Mouse (Mus musculus): ENCODE data around the gene Znrf2. TPM values are rescaled to one million over a fixed set of nuclear protein-coding genes. Genes with fewer than 3 reads are reported as not detected.

The Znrf2 gene
- polyA plus RNA-seq (2011; ENCODE audit: insufficient read depth, insufficient read length, low read depth, missing spikeins), result 34.5 and 37.0 TPM in 2 replicates

DNA sequence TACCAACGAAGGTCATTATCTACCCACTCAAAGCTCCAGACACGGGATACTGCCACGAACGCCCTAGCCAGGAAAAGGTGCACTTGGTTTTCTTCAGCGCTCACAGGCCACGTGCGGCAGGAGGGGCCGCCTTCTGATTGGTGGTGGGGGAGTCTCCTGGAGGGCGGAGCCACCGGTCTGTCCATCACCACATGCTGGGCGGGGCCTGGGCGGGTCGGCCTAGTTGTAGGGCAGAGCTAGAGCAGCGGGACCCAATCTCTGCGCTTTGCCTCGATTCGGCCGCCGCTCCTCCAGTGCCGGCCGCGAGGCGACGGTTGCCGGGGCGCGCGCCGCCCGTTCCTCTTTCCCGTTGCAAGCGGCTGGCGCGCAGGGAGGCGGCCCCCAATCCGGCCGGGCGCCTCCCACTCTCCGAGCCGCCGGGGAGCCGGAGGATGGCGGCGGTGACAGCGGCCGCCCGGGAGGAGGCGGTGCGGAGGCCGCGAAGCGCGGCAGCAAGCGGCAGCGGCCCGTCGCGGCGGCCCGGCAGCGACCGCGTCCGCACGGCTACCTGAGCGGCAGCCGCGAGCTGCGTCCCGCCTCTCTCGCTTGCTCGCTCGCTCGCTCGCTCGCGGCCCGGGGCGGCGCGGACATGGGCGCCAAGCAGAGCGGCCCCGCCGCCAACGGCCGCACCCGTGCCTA lies at the start of gene Znrf2:
Gene Znrf2 (plus strand): TSS at position 529 of the 678 bp plus-strand sequence.
- H3K4me1 ChIP-seq (ENCODE audit: control insufficient read depth, insufficient read depth, low read length), result peaks cover 5% of the 10 kb centered on the region
- H3K9me3 ChIP-seq (replicated peaks; ENCODE audit: control insufficient read depth, insufficient read depth, low read length, poor library complexity, severe bottlenecking), result 0 out of 2 replicates have a peak, but pooled peaks cover 7% of the 10 kb centered on the region
- peak within 1 kb of the TSS; percentile 99 for H3K9ac ChIP-seq (ENCODE audit: low read depth, poor library complexity, severe bottlenecking)
- no peak for TF ChIP-seq CTCF (IDR thresholded peaks at IDR 0.05; ENCODE audit: low read depth, low read length)
- peak; percentile 33 for TF ChIP-seq POLR2A (IDR thresholded peaks at IDR 0.05; ENCODE audit: insufficient read depth, low read length)
- no peak for TF ChIP-seq EP300 (IDR thresholded peaks at IDR 0.05; ENCODE audit: insufficient read depth, low read depth, low read length)
- H3K36me3 ChIP-seq (ENCODE audit: control insufficient read depth, insufficient read depth, low read length, poor library complexity, severe bottlenecking), result peaks cover 6% of the 10 kb centered on the region
- H3K27ac ChIP-seq (ENCODE audit: insufficient read depth, low read length), result peak within 1 kb of the TSS; percentile 39
- no peaks in the 10 kb centered on the region for H3K27me3 ChIP-seq (ENCODE audit: control insufficient read depth, insufficient read depth, low read length, poor library complexity, severe bottlenecking)
- H3K4me3 ChIP-seq (ENCODE audit: low read depth, low read length), result peak within 1 kb of the TSS; percentile 97

GRCm38 (mm10) chr6:54767746-54768145 lies 49.0 kb upstream of the Znrf2 start:
- no peaks in the 10 kb centered on the region for H3K36me3 ChIP-seq (ENCODE audit: control insufficient read depth, insufficient read depth, low read length, poor library complexity, severe bottlenecking)
- no peaks in the 10 kb centered on the region for H3K9me3 ChIP-seq (replicated peaks; ENCODE audit: control insufficient read depth, insufficient read depth, low read length, poor library complexity, severe bottlenecking)
- no peak overlapping the region for H3K27ac ChIP-seq (ENCODE audit: insufficient read depth, low read length)
- no peak overlapping the region for H3K9ac ChIP-seq (ENCODE audit: low read depth, poor library complexity, severe bottlenecking)
- H3K4me3 ChIP-seq (ENCODE audit: low read depth, low read length), result no peak overlapping the region
- no peaks in the 10 kb centered on the region for H3K27me3 ChIP-seq (ENCODE audit: control insufficient read depth, insufficient read depth, low read length, poor library complexity, severe bottlenecking)
- TF ChIP-seq EP300 (IDR thresholded peaks at IDR 0.05; ENCODE audit: insufficient read depth, low read depth, low read length) (no peak), POLR2A (IDR thresholded peaks at IDR 0.05; ENCODE audit: insufficient read depth, low read length) (no peak), CTCF (IDR thresholded peaks at IDR 0.05; ENCODE audit: low read depth, low read length) (no peak)
- peaks cover 3% of the 10 kb centered on the region for H3K4me1 ChIP-seq (ENCODE audit: control insufficient read depth, insufficient read depth, low read length)

- Histone ChIP-seq H3K4me1 (ENCODE audit: control insufficient read depth, insufficient read depth, low read length) (peaks cover 4% of the 10 kb centered on the region), H3K9ac (ENCODE audit: low read depth, poor library complexity, severe bottlenecking) (no peak overlapping the region), H3K9me3 (replicated peaks; ENCODE audit: control insufficient read depth, insufficient read depth, low read length, poor library complexity, severe bottlenecking) (no peaks in the 10 kb centered on the region), H3K27me3 (ENCODE audit: control insufficient read depth, insufficient read depth, low read length, poor library complexity, severe bottlenecking) (no peaks in the 10 kb centered on the region), H3K36me3 (ENCODE audit: control insufficient read depth, insufficient read depth, low read length, poor library complexity, severe bottlenecking) (no peaks in the 10 kb centered on the region), H3K27ac (ENCODE audit: insufficient read depth, low read length) (no peak overlapping the region), H3K4me3 (ENCODE audit: low read depth, low read length) (no peak overlapping the region)
- no peak for TF ChIP-seq POLR2A (IDR thresholded peaks at IDR 0.05; ENCODE audit: insufficient read depth, low read length)
- TF ChIP-seq CTCF (IDR thresholded peaks at IDR 0.05; ENCODE audit: low read depth, low read length), result no peak
- no peak for TF ChIP-seq EP300 (IDR thresholded peaks at IDR 0.05; ENCODE audit: insufficient read depth, low read depth, low read length)
These were observed 46.0 kb upstream of the Znrf2 start for GRCm38 (mm10) chr6:54770766-54771165.

- H3K27me3 ChIP-seq (ENCODE audit: control insufficient read depth, insufficient read depth, low read length, poor library complexity, severe bottlenecking), result no peaks in the 10 kb centered on the region
- no peaks in the 10 kb centered on the region for H3K36me3 ChIP-seq (ENCODE audit: control insufficient read depth, insufficient read depth, low read length, poor library complexity, severe bottlenecking)
- no peak overlapping the region for H3K9ac ChIP-seq (ENCODE audit: low read depth, poor library complexity, severe bottlenecking)
- H3K4me1 ChIP-seq (ENCODE audit: control insufficient read depth, insufficient read depth, low read length), result peaks cover 4% of the 10 kb centered on the region
- no peaks in the 10 kb centered on the region for H3K9me3 ChIP-seq (replicated peaks; ENCODE audit: control insufficient read depth, insufficient read depth, low read length, poor library complexity, severe bottlenecking)
- H3K27ac ChIP-seq (ENCODE audit: insufficient read depth, low read length), result no peak overlapping the region
- TF ChIP-seq POLR2A (IDR thresholded peaks at IDR 0.05; ENCODE audit: insufficient read depth, low read length), result no peak
- no peak for TF ChIP-seq CTCF (IDR thresholded peaks at IDR 0.05; ENCODE audit: low read depth, low read length)
- TF ChIP-seq EP300 (IDR thresholded peaks at IDR 0.05; ENCODE audit: insufficient read depth, low read depth, low read length), result no peak
- no peak overlapping the region for H3K4me3 ChIP-seq (ENCODE audit: low read depth, low read length)
These were observed 45.5 kb upstream of the Znrf2 start for GRCm38 (mm10) chr6:54771171-54771570.

DNA sequence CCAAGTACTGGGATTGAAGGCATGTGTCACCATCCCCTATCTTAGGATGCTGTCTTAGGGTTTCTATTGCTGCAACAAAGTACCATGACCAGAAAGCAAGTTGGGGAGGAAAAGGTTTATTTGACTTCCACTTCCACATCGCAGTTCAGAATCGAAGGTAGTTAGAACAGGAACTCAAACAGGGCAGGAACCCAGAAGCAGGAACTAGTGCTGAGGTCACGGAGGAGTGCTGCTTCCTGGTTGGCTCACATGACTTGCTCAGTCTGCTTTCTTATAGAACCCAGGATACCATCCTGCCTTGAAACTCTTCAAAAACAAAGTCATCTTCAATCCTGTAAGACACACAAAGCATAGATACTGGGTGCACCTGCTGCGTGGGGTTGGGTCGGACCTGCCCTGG lies 44.6 kb upstream of the Znrf2 start:
- Histone ChIP-seq H3K9me3 (replicated peaks; ENCODE audit: control insufficient read depth, insufficient read depth, low read length, poor library complexity, severe bottlenecking) (no peaks in the 10 kb centered on the region), H3K36me3 (ENCODE audit: control insufficient read depth, insufficient read depth, low read length, poor library complexity, severe bottlenecking) (no peaks in the 10 kb centered on the region), H3K27me3 (ENCODE audit: control insufficient read depth, insufficient read depth, low read length, poor library complexity, severe bottlenecking) (no peaks in the 10 kb centered on the region), H3K4me3 (ENCODE audit: low read depth, low read length) (no peak overlapping the region), H3K4me1 (ENCODE audit: control insufficient read depth, insufficient read depth, low read length) (peaks cover 4% of the 10 kb centered on the region), H3K9ac (ENCODE audit: low read depth, poor library complexity, severe bottlenecking) (no peak overlapping the region), H3K27ac (ENCODE audit: insufficient read depth, low read length) (no peak overlapping the region)
- TF ChIP-seq CTCF (IDR thresholded peaks at IDR 0.05; ENCODE audit: low read depth, low read length), result no peak
- no peak for TF ChIP-seq POLR2A (IDR thresholded peaks at IDR 0.05; ENCODE audit: insufficient read depth, low read length)
- TF ChIP-seq EP300 (IDR thresholded peaks at IDR 0.05; ENCODE audit: insufficient read depth, low read depth, low read length), result no peak

GRCm38 (mm10) chr6:54775739-54776138 lies 41.0 kb upstream of the Znrf2 start:
- Histone ChIP-seq H3K36me3 (ENCODE audit: control insufficient read depth, insufficient read depth, low read length, poor library complexity, severe bottlenecking) (no peaks in the 10 kb centered on the region), H3K4me1 (ENCODE audit: control insufficient read depth, insufficient read depth, low read length) (peaks cover 2% of the 10 kb centered on the region), H3K9me3 (replicated peaks; ENCODE audit: control insufficient read depth, insufficient read depth, low read length, poor library complexity, severe bottlenecking) (no peaks in the 10 kb centered on the region), H3K9ac (ENCODE audit: low read depth, poor library complexity, severe bottlenecking) (no peak overlapping the region), H3K4me3 (ENCODE audit: low read depth, low read length) (no peak overlapping the region), H3K27ac (ENCODE audit: insufficient read depth, low read length) (no peak overlapping the region), H3K27me3 (ENCODE audit: control insufficient read depth, insufficient read depth, low read length, poor library complexity, severe bottlenecking) (no peaks in the 10 kb centered on the region)
- no peak for TF ChIP-seq EP300 (IDR thresholded peaks at IDR 0.05; ENCODE audit: insufficient read depth, low read depth, low read length)
- TF ChIP-seq CTCF (IDR thresholded peaks at IDR 0.05; ENCODE audit: low read depth, low read length), result no peak
- TF ChIP-seq POLR2A (IDR thresholded peaks at IDR 0.05; ENCODE audit: insufficient read depth, low read length), result no peak
